8 mouse cellular contexts compared by ENCODE assay signal in genomic region chr7:143052626-143053007, GRCm38 (mm10). TPM values are rescaled to one million over a fixed set of nuclear protein-coding genes. Genes with fewer than 3 reads are reported as not detected.
DNase-seq lines count a peak whose midpoint lies in the region; ATAC-seq and TF ChIP-seq lines count a peak whose summit lies in the region.

Gene Cd81, plus strand, starts transcription at chr7:143052739.

- peak; percentile 87 for ATAC-seq in embryonic facial prominence, embryonic 14.5 days (ENCODE audit: low read depth)
- ATAC-seq in limb, embryonic 11.5 days (ENCODE audit: insufficient number of reproducible peaks, low FRiP score, low TSS enrichment, low read depth), result peak; percentile 90
- peak; percentile 91 for ATAC-seq in midbrain, embryonic 12.5 days (ENCODE audit: low FRiP score, low read depth)

- H3K79me2 ChIP-seq in heart, adult 2 months (replicated peaks; ENCODE audit: control insufficient read depth, insufficient read depth, low read length), result peaks cover 7% of the 10 kb centered on the region

- peak within 1 kb of the TSS; percentile 86 for H3K9ac ChIP-seq in embryonic facial prominence, embryonic 14.5 days (ENCODE audit: low read depth, low read length)
- peak within 1 kb of the TSS; percentile 98 for H3K9ac ChIP-seq in heart, adult 2 months (ENCODE audit: low read depth, low read length)
- peak within 1 kb of the TSS; percentile 91 for H3K9ac ChIP-seq in limb, embryonic 11.5 days (ENCODE audit: low read length)
- peak within 1 kb of the TSS; percentile 88 for H3K9ac ChIP-seq in midbrain, embryonic 12.5 days (replicated peaks)

- no peaks in the 10 kb centered on the region for H3K27me3 ChIP-seq in embryonic facial prominence, embryonic 14.5 days (replicated peaks; ENCODE audit: control insufficient read depth, insufficient read depth, low read length)
- no peaks in the 10 kb centered on the region for H3K27me3 ChIP-seq in heart, adult 2 months (ENCODE audit: control insufficient read depth, insufficient read depth, low read length)
- H3K27me3 ChIP-seq in kidney, adult 2 months (replicated peaks; ENCODE audit: control insufficient read depth, insufficient read depth, low read length), result no peaks in the 10 kb centered on the region
- H3K27me3 ChIP-seq in limb, embryonic 11.5 days (ENCODE audit: control insufficient read depth, insufficient read depth, low read length), result no peaks in the 10 kb centered on the region
- H3K27me3 ChIP-seq in midbrain, embryonic 12.5 days, result no peaks in the 10 kb centered on the region; the same call in 1 of the 2 replicates

- DNase-seq in 416B (ENCODE audit: low read depth), result peak; percentile 84
- peak; percentile 92 for DNase-seq in adrenal gland, postnatal 4 days (ENCODE audit: low spot score in 2 of 2)
- peak; percentile 92 for DNase-seq in embryonic facial prominence, embryonic 14.5 days (ENCODE audit: low spot score)
- peak; percentile 91 to 97 for DNase-seq in heart, adult 2 months
- DNase-seq in kidney, adult 2 months, result peak; percentile 90
- peak; percentile 88 for DNase-seq in limb, embryonic 11.5 days (ENCODE audit: low spot score)
- DNase-seq in spleen, adult 12 weeks (ENCODE audit: low spot score), result peak; percentile 79

- peak within 1 kb of the TSS; percentile 73 for H3K4me3 ChIP-seq in embryonic facial prominence, embryonic 14.5 days (ENCODE audit: low read depth, low read length)
- peak within 1 kb of the TSS; percentile 77 for H3K4me3 ChIP-seq in heart, adult 2 months
- peak within 1 kb of the TSS; percentile 91 for H3K4me3 ChIP-seq in kidney, adult 2 months (ENCODE audit: insufficient read depth, low read depth, low read length)
- peak within 1 kb of the TSS; percentile 98 for H3K4me3 ChIP-seq in limb, embryonic 11.5 days (ENCODE audit: low read depth, low read length)
- peak within 1 kb of the TSS; percentile 86 for H3K4me3 ChIP-seq in midbrain, embryonic 12.5 days

- peak; percentile 100 for TF ChIP-seq POLR2A in heart, adult 2 months (IDR thresholded peaks at IDR 0.05; ENCODE audit: insufficient read depth, low read depth, low read length)
- peak; percentile 97 for TF ChIP-seq POLR2A in kidney, adult 2 months (IDR thresholded peaks at IDR 0.05; ENCODE audit: low read depth, low read length)

- peaks cover 37% of the 10 kb centered on the region for H3K4me1 ChIP-seq in embryonic facial prominence, embryonic 14.5 days (ENCODE audit: control insufficient read depth, insufficient read depth, low read length)
- H3K4me1 ChIP-seq in heart, adult 2 months (ENCODE audit: control insufficient read depth, insufficient read depth, low read length), result peaks cover 32% of the 10 kb centered on the region
- H3K4me1 ChIP-seq in kidney, adult 2 months (ENCODE audit: control insufficient read depth, insufficient read depth, low read length), result peaks cover 55% of the 10 kb centered on the region
- H3K4me1 ChIP-seq in limb, embryonic 11.5 days (ENCODE audit: control insufficient read depth, insufficient read depth, low read length), result peaks cover 22% of the 10 kb centered on the region
- H3K4me1 ChIP-seq in midbrain, embryonic 12.5 days, result peaks cover 28% of the 10 kb centered on the region

- H3K9me3 ChIP-seq in embryonic facial prominence, embryonic 14.5 days (ENCODE audit: control insufficient read depth, low read length), result no peaks in the 10 kb centered on the region
- H3K9me3 ChIP-seq in limb, embryonic 11.5 days (ENCODE audit: control insufficient read depth, low read length), result no peaks in the 10 kb centered on the region
- no peaks in the 10 kb centered on the region for H3K9me3 ChIP-seq in midbrain, embryonic 12.5 days

- H3K36me3 ChIP-seq in embryonic facial prominence, embryonic 14.5 days (ENCODE audit: control insufficient read depth, insufficient read depth, low read length), result peaks cover 20% of the 10 kb centered on the region; the same call in 1 of the 2 replicates
- peaks cover 7% of the 10 kb centered on the region for H3K36me3 ChIP-seq in heart, adult 2 months (ENCODE audit: control insufficient read depth, insufficient read depth, low read length)
- H3K36me3 ChIP-seq in kidney, adult 2 months (ENCODE audit: control insufficient read depth, insufficient read depth, low read length), result no peaks in the 10 kb centered on the region
- no peaks in the 10 kb centered on the region for H3K36me3 ChIP-seq in limb, embryonic 11.5 days (ENCODE audit: control insufficient read depth, insufficient read depth, low read length)
- peaks cover 12% of the 10 kb centered on the region; the same call in 1 of the 2 replicates for H3K36me3 ChIP-seq in midbrain, embryonic 12.5 days

- H3K27ac ChIP-seq in embryonic facial prominence, embryonic 14.5 days (replicated peaks; ENCODE audit: low read depth, low read length), result peak within 1 kb of the TSS; percentile 88
- H3K27ac ChIP-seq in heart, adult 2 months, result peak within 1 kb of the TSS; percentile 100
- peak within 1 kb of the TSS; percentile 92 for H3K27ac ChIP-seq in kidney, adult 2 months (ENCODE audit: insufficient read depth, low read depth, low read length)
- H3K27ac ChIP-seq in limb, embryonic 11.5 days (replicated peaks; ENCODE audit: low read depth, low read length), result peak within 1 kb of the TSS; percentile 75
- H3K27ac ChIP-seq in midbrain, embryonic 12.5 days (replicated peaks), result peak within 1 kb of the TSS; percentile 72

- H3K4me2 ChIP-seq in embryonic facial prominence, embryonic 14.5 days (ENCODE audit: low read depth, low read length), result peak within 1 kb of the TSS; percentile 63
- peak within 1 kb of the TSS; percentile 89 for H3K4me2 ChIP-seq in limb, embryonic 11.5 days (ENCODE audit: low read depth, severe bottlenecking)
- peak within 1 kb of the TSS; percentile 92 for H3K4me2 ChIP-seq in midbrain, embryonic 12.5 days (replicated peaks)

- intact Hi-C loops in heart, adult 2 months (cut with DNase I), result loop anchor here (1.0 kb wide), 1 partner anchor 44 kb away; no protein-coding TSS in a partner anchor

- WGBS in embryonic facial prominence, embryonic 14.5 days, result 0% methylated on average over 25 of the region's 37 CpGs
- under 1% methylated on average over 37 of the region's 37 CpGs for WGBS in heart, adult 2 months
- WGBS in kidney, adult 2 months, result 1% methylated on average over 37 of the region's 37 CpGs
- under 1% methylated on average over 31 of the region's 37 CpGs for WGBS in limb, embryonic 11.5 days
- under 1% methylated on average over 37 of the region's 37 CpGs for WGBS in midbrain, embryonic 12.5 days

- TF ChIP-seq CTCF in heart, adult 2 months (IDR thresholded peaks at IDR 0.05), result no peak
- TF ChIP-seq CTCF in kidney, adult 2 months (conservative IDR thresholded peaks at IDR 0.05; ENCODE audit: insufficient read depth, insufficient read length, low read depth, low read length), result no peak

- peak; percentile 35; the same call in 1 of the 2 replicates for TF ChIP-seq EP300 in heart, adult 2 months (IDR thresholded peaks at IDR 0.05; ENCODE audit: insufficient read depth, low read depth, low read length)

RNA-seq across cellular contexts. Expression of gene Cd81, which starts in this region (rescaled TPM):
- total RNA-seq in adrenal gland, postnatal 4 days (2021), result 100 to 1,000 TPM; 659 to 670 TPM
- polyA plus RNA-seq in embryonic facial prominence, embryonic 14.5 days (2014; fragmentation: Nextera tagmentation; extraction: Ambion mirVana), result 635 and 636 TPM in 2 replicates
- total RNA-seq in heart, adult 2 months (2021), result 100 to 1,000 TPM; 424 to 434 TPM
- 641 and 822 TPM in 2 replicates for polyA plus RNA-seq in heart, adult 2 months (2012; rRNA removed)
- 801 and 824 TPM in 2 replicates for polyA plus RNA-seq in kidney, adult 2 months (2012; rRNA removed)
- 317 and 321 TPM in 2 replicates for polyA plus RNA-seq in limb, embryonic 11.5 days (2014; fragmentation: Nextera tagmentation; extraction: Ambion mirVana)
- 214 and 228 TPM in 2 replicates for polyA plus RNA-seq in midbrain, embryonic 12.5 days (2016; fragmentation: Nextera tagmentation; extraction: Ambion mirVana)

Comparison
In these comparisons a context has a peak if more than half of its experiments do, and no peak if none do; other contexts are left out.
1. Peak in every context shown above with its lines: DNase-seq, ATAC-seq, H3K4me3 ChIP-seq and H3K27ac ChIP-seq.